Mouse (Mus musculus) adipocyte (in vitro differentiated cells): ENCODE data around the gene Gm10322.

ENCODE experiments used
- DNase-seq: peaks from one replicate; pipeline ENCODE4 v3.0.0-alpha.2; 2016; ENCODE audit warnings: low spot score

Gene Gm10322

GRCm38 (mm10) chr10:59602043-59602442 lies 13.8 kb upstream of the Gm10322 start:
- no peak for DNase-seq

DNA sequence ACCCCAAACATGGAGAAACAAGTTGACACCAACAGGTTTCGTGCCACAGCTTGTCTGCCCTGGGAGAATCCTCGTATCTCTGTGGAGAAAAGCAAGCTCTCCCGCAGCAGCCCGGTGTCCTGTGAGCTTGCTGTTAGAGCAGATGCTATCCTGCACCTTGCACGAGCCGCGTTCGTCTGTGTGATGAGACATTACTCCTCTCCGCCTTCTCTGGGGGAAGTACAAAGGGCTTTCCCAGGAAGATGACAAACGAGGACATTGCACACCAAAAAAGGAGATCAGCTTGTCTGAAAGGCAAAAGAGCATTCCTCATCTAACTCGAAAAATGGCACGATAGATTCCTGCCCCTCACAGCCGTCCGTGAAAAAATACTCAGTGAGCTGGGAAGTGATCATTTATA lies 13.0 kb upstream of the Gm10322 start:
- no peak for DNase-seq

DNA sequence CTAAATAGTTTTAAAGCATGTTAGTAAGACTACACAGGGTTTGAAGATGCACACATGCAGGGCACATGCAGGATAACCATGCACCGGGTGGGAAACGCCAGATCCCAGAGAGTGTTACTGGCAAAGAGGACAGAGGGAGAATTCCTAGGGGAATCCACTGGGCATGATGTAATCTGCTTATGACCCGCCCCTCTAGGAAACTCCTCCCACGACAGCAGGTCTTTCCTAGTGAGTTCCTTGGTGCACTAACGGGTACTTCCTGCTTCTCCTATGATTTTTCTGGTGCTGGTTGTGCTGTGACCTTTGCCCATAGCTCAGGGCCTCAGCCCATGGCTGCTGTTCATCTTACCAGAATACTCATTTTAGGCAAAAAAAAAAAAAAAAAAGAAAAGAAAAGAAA lies 12.0 kb upstream of the Gm10322 start:
- DNase-seq, result peak; percentile 27

- no peak for DNase-seq
Measured at GRCm38 (mm10) chr10:59604879-59605464, 10.9 kb upstream of the Gm10322 start.

GRCm38 (mm10) chr10:59613276-59613675 lies 2.6 kb upstream of the Gm10322 start:
- peak; percentile 41 for DNase-seq

GRCm38 (mm10) chr10:59614141-59614540 lies 1.7 kb upstream of the Gm10322 start:
- no peak for DNase-seq

GRCm38 (mm10) chr10:59615411-59615810 lies 452 bp upstream of the Gm10322 start:
- peak; percentile 7 for DNase-seq

DNA sequence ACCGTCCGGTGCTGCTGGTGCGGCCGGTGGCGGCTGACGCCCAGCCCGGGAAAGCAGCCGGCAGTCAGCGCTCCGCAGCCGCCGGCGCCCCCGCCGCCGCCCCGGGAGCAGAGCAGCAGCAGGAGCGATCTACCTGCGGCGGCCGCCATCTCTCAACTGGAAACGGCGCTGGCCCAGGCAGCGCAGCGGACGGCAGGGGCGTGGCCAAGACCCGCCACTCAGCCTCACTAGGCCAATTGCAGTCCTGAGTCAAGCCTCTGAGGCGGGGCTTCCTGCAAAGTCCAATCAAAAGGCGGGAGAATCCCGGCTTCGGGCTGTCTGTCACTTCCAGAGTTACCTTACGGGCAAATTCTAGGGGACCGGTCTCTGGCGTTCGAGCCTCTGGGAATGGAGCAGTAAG lies 659 bp downstream of the Gm10322 start, which contains the start of gene Mcu:
Gene Mcu (minus strand): TSS at position 171 of the 400 bp plus-strand sequence.
- DNase-seq, result peak; percentile 91

DNA sequence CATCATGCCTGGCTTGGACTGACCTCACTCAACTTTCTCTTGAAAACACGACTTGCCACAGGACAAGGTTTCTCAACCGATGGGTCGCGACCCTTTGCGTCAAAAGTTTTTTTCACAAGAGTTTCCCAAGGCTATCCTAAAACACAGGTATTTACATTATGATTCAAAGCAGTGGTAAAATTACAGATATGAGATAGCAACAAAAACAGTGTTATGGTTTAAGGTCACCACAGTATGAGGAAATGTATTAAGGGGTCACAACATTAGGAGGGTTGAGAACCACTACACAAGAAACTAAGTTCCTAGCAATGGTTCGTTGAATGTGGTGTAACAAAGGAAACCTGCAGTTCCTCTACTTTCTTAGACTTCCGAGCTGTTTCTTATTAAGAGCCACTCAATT lies 1.9 kb downstream of the Gm10322 start:
- no peak for DNase-seq

GRCm38 (mm10) chr10:59621355-59621754 lies 5.5 kb downstream of the Gm10322 start:
- no peak for DNase-seq

- DNase-seq, result no peak
Measured at GRCm38 (mm10) chr10:59623496-59623895, 7.6 kb downstream of the Gm10322 start.

DNA sequence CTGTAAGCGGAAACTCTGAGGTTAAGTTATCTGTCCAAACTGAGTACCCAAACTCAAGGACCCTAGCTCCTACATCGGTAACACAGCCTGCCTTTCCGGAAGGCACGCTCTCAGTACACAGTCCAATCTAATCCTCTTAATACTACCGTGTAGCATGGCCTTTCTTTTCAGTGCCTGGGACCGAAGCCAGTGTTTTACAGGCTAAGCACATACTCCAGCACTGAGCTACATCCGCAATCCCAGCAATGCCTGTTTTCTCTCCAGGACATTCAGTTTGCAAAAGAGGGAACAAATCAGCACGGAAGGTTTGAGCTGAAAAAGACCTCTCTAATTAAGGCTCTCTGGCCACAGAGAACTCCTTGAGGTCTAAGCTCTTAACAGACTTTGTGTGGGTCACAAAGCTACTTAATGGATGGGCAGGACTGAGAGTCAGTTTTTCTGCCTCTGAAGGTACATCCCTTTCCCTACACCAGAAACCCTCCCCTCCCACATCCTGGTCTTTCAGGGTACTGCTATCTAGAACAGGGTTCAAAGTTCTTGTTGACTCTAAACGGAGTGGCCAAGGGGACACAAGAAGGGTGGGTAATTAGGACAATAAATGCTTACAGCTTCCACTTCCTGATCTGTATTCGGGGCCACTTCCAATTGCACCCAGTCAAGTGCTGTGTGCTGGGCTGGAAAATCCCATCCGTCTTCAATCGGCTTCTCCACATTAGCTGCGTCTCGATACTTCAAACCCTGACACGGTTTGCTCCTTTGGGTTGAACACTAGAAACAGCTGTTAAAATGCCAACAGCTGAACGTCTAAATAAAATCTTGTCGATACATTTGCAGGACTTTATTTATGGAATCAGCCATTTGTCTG lies 13.0 kb downstream of the Gm10322 start:
- DNase-seq, result no peak

GRCm38 (mm10) chr10:59629506-59629782 lies 13.6 kb downstream of the Gm10322 start:
- no peak for DNase-seq

DNA sequence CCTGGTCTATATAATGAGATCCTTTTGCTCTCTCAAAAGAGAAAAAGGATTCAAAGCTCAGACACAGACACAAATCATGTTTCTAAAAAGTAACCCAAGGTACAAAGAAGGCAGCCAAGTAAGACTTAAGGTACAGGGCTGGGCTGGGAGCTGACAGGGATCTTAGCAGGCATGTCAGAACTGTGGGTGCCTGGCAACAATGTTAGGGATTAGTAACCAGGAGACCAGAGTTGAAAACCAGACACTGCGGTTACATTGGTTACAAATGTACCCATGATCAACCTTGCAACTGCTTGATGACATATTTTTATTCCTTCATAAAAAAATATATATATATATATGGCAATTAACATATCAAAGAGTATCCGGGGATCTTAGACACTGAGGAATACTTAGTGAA lies 20.2 kb downstream of the Gm10322 start:
- no peak for DNase-seq

- DNase-seq, result no peak
Measured at GRCm38 (mm10) chr10:59636751-59637533, 21.1 kb downstream of the Gm10322 start.

- DNase-seq, result no peak
Measured at GRCm38 (mm10) chr10:59637596-59638124, 21.8 kb downstream of the Gm10322 start.

- DNase-seq, result peak; percentile 50
Measured at GRCm38 (mm10) chr10:59638576-59638975, 22.7 kb downstream of the Gm10322 start.

DNA sequence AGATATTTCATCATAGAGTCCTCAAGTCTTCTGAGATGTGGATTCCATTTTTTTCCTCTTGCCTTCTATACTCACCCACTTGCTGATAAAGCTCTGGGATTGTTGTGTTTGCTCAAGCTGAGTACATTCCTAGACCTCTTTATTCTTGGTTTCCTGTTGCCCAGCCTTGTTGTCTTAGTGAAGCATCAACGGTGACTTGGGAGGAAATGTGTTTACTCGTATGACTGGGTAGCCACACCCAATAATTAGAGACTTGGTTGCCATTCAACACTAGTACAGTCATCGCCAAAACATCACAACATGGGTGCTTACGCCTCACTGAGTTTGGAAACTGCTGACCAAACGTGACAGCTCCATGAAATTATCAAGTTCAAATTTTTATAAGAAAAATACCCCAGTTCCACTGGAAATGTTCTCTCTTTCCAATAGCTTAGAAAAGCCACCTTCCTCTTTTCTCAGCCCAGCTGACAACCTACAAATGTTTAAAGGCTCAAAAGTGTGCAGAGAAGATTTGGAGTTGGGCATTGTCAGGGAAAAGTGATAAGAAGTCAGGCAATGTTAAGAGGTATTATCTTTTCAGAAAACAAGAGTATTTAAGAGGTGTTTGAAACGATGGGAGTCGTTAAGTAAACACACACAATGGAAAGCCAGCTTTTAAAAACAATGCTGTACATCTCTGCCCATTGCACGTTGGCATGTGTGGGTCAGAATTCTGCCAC lies 27.0 kb downstream of the Gm10322 start:
- no peak for DNase-seq

DNA sequence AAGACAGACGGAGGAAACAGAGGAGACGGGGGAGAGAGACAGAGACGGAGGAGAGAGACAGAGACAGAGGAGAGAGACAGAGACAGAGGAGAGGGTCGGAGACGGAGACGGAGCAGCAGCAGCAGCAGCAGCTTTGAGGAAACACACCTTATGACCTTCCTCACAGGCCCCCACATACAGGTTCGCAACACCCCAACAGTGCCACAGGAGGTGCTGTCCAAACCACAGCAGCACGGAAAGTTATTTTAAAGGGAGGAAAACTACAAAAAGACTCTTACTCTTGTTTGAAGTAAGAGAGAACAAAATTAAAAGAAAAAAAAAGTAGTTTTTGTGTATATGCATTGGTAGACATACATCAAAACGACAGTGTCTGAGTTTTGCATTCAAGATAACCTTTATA lies 27.8 kb downstream of the Gm10322 start:
- no peak for DNase-seq

DNA sequence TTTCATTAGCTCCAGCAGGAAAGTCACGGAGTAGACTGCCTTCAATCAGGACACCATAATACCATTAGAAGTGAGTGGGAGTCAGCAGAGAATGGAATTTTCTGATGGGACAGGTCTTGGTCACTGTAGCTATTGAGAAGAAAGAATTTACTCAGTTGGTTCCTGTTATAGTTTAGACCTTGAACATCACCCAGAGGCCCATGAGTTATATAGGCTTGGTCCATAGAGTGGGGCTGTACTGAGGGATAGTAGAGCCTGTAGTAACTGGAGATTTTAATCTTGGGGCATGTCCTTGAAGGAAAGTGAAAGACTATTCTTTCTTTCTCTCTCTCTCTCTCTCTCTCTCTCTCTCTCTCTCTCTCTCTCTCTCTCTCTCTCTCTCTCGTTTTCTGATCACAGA lies 28.8 kb downstream of the Gm10322 start:
- DNase-seq, result no peak

- no peak for DNase-seq
Measured at GRCm38 (mm10) chr10:59645153-59645552, 29.3 kb downstream of the Gm10322 start.

- no peak for DNase-seq
Measured at GRCm38 (mm10) chr10:59646821-59647378, 31.0 kb downstream of the Gm10322 start.
